Mouse (Mus musculus): ENCODE measurements at regions not wholly inside any gene's neighbourhood (a gene's known extent, or its start where the extent isn't known, plus 50 kb on each side); places are given as distances from the start of the nearest gene placed in this dataset.

DNA sequence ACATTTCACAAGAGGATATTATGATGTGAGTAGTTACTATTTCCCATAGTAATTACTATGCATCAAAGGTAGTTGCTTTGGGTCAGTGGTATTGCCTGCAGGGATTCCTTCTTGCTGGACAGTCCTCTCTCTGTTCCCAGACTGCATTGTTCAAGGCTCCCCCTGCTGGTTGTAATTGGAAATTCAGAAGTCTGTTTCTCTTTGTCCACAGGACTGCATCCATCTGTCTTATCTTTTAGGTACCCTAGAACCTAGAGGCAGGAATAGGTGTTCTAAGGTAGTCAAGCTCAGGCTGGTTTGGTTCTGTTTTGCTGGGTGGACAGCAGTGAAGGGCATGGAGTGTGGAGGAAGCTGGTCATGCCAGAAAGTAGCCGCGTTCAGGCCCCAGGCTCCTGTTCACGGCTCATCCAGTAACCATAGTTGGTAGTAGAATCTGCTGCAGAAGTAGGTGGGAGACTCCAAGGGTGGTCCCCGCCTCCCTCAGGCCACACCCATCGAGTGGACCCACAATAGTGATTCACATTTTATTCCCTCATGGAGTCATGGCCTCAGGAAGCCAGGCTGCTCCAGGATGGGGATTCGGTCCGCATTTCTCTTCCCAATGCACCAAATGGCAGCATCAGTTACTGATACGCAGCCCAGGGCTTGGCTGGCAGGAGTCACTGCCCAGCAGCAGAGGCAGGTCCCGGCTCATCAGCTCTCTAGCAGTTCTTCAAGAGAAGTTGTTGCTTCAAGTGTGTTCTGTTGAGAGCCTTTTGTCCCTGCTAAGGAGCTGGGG lies 51.7 kb upstream of the Caprin1 start:
- no peak for DNase-seq (ENCODE audit: low read depth, low spot score)

DNA sequence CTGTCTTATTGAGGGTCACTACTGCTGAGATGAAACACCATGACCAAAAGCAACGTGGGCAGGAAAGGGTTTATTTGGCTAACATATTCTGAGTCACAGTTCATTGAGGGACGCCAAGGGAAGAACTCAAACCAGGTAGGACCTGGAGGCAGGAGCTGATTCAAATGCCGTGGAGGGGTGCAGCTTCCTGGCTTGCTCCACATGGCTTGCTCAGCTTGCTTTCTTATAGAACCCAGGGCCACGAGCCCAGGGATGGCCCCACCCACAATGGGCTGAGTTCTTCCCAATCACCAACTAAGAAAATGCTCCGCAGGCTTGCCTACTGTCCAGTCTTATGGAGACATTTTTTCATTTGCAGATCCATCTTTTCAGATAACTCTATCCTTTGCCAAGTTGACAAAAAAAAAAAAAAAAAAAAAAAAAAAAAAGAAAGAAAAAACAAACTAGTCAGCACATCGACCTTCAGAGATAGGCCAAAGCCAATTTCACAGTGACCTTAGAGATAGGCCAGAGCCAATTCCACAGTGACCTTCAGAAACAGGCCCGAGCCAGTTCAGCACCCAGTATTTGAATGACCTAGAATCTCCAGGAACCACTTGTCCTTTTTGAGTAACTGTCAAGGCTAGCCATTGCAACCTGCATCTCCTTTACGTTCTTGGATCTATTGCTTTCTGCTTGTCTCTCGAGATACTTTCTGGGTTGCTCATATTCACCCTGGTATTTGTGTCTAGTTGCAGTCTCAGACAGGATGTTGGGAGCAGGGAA lies 52.5 kb upstream of the Caprin1 start:
- no peak for DNase-seq (ENCODE audit: low read depth, low spot score)

DNA sequence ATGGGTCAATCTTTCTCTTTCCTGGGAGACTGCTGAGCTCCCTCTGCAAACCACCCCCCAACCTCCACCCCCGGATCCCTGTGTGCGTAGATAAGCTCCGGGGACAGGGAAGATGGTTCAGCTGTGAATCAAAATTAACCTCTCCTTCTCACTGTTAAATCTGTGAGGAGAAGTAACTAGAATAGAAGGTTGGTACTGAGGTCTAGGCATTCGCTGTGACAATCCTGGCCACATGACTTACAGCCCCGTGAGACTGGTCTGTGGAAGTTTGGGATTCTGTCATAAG lies 53.0 kb upstream of the Caprin1 start:
- DNase-seq (ENCODE audit: low read depth, low spot score): no peak

DNA sequence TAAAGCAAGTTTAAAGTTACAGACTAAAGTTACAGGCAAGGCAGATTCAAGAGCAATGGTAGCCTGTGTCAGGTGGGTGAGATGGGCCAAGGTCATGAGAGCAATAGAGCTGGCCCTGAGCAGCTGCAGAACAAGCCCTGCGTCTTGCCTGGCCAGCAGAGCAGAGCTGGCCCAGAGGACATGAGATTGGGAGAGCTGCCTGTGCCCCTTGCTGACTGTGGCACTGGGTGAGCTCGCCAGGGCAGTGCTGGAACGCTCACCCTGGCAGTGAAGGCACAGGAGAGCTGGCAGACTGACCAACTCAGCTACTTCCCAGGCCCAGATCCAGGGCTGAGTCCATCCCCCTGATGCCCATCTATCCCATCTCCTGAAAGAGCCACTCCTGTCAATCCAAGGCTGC lies 53.7 kb upstream of the Caprin1 start:
- no peak for DNase-seq (ENCODE audit: low read depth, low spot score)

DNA sequence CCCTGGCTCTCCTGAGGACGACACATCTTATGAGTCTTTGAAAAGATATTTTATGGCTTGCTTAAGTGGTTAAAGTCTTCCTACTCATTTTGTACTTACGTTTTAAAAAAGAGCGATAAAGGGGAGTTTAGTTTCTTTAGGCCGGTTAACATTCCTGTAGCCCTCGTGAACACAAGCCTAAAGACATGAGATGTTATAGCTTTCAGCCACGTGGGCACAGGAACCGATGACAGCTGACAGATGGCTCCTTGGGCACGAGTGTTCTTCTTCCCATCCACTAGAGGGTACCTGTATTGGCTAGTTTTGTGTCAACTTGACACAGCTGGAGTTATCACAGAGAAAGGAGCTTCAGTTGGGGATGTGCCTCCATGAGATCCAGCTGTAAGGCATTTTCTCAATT lies 63.8 kb upstream of the Caprin1 start:
- no peak for DNase-seq (ENCODE audit: low read depth, low spot score)

DNA sequence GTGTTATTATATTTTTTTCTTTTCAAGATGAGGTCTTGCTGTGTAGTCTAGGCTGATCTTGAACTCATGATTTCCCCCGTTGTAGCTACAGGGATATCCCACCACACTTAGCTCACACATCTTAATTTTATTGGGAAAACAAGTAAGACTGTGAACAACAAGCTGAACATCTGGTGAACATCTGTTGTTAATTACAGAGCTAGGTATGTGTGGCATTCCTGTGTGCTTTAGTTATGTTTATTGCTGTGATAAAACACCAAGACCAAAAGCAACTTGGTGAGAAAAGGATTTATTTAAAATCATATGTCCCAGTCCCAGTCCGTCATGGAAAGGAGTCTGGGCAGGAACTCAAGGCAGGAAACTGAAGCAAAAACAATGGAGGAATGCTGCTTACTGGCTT lies 66.8 kb upstream of the Caprin1 start:
- DNase-seq (ENCODE audit: low read depth, low spot score): no peak

DNA sequence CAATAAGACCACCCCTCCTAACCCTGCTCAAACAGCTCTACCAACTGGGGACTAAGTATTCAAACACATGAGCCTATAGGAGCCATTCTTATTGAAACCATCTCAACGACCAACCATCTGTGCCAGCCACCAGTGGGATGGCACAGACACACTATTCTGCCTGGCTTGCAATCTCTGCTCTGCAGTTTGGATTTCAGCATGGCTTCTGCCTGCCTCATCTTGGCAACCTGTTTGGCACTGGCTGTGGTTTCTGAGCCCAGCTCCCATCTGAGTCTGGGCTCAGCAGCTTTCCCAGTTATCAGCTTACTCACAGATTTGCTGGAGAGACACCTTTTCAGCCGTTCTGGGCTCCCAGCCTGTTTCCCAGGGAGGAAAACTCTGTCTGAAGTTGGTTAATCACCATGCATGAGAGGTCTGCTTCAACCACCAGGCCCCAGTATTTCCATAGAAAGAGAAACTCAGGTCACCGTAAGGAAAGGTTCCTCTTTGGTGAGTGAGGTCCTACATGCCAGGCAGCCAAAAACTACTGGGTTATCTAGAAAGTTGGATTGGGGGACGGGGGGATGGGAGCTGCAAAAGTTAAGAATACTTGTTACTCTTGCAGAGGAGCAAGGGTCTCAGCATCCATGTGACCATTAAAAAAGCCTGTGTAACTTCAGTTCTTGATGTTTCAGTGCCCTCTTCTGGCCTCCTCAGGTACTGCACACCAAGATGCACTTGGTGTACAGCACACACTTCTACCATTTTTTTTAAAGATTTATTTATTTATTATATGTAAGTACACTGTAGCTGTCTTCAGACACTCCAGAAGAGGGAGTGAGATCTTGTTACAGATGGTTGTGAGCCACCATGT lies 68.1 kb upstream of the Caprin1 start:
- DNase-seq (ENCODE audit: low read depth, low spot score): peak; percentile 52

DNA sequence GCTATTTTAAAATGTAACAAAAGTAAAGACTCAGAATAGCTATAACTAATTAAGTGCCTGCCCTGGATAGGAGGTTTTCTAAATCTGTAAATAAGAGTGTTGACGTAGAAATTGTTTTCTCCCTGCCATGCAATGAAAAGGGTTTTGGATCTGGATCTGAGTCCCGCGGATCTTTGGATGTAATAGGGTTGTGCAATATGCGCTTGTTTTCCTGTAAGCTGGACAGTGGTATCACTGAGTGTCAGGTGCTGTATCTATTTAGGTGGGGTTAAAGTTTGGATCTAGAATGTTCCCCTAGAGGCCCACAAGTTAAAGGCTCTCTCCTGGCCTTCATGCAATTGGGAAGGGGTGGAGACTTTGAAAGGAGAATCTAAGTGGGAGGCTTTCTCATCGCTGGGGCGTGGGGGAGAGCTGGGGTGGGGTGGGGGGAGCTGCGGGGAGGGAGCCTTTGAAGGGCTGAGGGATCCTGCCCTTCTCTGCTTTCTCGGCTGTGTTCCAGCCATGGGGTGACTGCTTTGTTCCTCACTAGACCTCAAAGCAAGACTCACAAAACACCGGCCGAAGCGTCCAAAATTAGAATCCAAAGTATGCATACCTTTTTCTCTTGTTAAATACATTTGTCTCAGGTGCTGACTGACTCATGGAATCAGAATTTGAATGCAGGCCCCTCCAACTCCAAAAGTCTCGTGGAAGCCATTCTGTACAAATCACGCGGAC lies 70.0 kb upstream of the Caprin1 start:
- no peak for DNase-seq (ENCODE audit: low read depth, low spot score)

DNA sequence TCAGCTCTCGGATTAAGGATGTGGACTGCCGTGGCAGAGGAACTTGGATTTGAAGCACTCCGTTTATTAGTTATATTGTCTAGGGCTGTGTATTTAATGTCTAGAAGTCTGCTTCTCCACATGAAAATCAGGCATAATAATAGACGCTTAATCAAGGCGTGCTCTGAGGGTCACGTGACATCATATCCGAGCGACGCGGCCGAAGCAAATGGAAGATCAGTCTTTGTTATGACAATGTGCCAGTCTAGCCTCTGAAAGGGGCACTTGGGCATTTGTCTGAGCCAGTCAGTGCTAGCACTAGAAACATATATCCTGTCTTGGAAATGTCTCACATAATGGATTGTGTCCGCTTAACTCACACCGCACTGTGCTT lies 70.5 kb upstream of the Caprin1 start:
- DNase-seq (ENCODE audit: low read depth, low spot score): no peak

DNA sequence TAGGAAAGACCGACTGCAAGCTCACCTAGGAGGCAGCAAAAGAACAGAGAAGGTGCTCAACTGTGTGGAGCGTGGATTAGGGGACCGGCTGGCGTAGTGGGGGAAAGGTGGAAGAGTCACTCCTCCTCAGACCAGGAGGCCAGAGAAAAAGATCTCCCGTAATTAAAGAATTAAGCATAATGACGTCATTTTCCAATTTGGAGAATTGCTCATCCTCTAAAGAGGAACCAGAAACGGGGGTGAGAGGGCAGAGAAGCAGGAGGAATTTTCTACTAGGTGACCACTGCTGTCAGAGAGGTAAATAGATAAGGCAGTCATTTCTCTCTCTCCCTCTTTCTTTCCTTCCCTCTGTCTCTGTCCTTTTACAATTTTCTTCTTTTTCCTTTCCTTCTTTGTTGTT lies 71.2 kb upstream of the Caprin1 start:
- no peak for DNase-seq (ENCODE audit: low read depth, low spot score)

DNA sequence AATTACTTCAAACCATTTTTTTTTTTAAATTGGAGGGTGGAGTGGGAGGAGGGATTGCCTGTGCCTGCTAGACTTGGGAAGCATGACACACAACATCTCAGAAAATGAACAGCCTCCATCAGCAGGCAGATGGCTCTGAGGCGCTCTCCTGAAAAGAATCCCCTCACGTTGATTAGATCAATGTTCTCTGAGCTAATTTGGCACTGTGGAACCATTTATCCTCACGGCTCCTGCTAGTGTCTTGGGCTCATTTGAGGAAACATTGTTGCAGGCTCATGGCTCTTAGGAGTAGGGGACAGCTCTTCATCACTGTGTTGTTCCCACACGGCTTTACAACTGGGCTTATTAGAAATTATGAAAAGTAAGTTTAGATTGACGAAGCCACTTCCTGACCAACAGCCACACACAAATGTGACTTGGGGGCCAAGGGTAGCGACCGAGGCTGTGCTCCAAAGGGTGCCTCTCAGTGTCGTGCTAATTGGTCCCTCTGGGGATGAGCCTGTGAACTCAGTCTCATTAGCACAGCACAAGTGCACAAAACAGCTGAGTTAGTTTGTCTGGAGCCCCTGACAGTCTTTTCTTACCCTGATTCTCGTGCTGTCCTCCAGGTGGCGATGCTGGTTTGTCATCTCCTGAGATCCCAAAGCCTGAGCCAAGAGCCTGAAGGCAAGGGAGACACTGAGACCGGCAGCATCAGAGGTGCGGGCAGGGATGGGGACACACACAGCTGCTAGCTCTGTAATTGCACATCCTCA lies 74.2 kb upstream of the Caprin1 start:
- no peak for DNase-seq (ENCODE audit: low read depth, low spot score)

DNA sequence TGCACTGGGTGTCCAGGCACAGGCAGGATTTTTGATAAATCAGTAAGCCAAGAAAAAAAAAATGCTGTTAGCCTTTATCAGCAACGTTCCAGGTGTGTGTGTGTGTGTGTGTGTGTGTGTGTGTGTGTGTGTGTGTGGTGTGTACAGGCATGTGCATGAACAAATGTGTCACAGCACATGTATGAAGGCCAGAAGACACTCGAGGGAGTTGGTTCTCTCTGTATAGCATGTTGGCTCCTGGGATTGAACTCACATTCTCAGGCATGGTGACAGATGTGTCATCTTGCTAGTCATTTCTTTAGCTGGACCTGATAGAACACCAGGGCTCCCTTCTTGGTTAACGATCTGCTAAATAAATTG lies 74.8 kb upstream of the Caprin1 start:
- DNase-seq (ENCODE audit: low read depth, low spot score): no peak

DNA sequence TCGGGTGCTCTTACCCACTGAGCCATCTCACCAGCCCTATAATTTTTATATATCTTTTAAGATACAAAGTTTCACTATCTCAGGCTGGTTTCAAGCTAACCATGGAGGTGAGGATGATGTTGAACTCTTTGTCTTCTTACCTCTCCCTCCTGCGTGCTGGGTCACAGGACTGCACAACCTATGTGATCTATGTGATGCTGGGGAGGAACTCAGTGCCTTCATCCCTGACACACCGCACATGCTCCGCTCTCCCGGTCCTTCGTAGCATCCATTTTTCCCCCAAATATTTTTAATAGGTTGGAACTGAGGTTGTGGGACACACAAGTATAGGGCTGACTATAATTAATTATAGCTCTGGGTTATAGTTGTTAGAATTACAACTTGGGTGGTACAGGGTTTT lies 75.9 kb upstream of the Caprin1 start:
- no peak for DNase-seq (ENCODE audit: low read depth, low spot score)

DNA sequence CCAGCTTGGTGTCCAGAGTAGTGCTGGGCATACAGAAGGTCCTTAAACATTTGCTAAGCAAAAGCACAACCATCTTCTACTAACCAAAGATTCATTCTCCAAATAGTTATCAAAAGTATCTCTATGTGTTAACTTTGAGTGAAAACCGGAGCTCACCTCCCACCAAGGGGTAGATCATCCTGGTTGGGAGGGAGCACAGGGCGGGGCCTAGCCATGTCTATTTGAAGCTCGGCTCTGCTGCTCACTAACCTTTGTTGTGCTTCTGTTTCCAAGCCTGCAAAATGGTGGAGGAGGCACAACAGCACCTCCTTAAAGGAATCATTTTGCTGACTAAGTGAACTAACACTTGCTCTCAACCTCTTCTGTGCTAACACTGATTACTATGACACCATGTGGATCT lies 77.0 kb upstream of the Caprin1 start:
- DNase-seq (ENCODE audit: low read depth, low spot score): no peak

DNA sequence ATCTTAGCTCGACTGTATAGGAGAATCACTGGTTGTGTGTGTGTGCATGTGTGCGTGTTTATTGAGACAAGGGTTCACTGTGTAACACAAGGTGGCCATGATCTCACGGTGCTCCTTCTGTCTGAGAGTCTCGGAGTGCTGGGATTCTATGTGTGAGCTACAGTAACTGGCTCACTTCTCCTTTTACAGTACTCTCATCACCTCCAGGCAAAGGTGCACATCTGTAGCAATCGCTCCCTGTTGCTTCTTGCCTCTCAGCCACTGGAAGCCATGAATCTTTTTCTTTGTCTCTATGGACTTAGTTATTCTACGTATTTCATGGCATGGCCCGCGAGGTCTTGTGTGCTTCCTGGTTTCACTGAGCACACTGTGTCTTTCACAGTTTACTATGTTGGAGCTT lies 78.3 kb upstream of the Caprin1 start:
- no peak for DNase-seq (ENCODE audit: low read depth, low spot score)

DNA sequence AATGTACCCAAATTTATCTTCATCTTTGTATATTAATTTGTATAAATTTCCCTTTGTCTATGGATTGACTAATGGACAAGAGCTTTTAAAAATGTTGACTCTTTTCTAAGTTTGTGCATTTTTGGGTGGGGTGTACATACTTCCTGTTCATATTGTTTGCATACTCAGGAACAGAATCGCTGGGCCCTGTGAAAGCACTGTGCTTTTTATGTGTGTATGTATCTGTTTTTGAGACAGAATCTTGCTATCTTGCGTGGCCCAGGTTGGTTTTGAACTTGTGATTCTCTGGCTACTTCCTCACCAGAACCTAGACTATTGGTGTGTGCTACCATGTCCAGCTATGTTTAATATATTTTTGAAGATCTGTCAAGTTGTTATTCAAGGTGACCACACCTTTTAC lies 78.8 kb upstream of the Caprin1 start:
- no peak for DNase-seq (ENCODE audit: low read depth, low spot score)

DNA sequence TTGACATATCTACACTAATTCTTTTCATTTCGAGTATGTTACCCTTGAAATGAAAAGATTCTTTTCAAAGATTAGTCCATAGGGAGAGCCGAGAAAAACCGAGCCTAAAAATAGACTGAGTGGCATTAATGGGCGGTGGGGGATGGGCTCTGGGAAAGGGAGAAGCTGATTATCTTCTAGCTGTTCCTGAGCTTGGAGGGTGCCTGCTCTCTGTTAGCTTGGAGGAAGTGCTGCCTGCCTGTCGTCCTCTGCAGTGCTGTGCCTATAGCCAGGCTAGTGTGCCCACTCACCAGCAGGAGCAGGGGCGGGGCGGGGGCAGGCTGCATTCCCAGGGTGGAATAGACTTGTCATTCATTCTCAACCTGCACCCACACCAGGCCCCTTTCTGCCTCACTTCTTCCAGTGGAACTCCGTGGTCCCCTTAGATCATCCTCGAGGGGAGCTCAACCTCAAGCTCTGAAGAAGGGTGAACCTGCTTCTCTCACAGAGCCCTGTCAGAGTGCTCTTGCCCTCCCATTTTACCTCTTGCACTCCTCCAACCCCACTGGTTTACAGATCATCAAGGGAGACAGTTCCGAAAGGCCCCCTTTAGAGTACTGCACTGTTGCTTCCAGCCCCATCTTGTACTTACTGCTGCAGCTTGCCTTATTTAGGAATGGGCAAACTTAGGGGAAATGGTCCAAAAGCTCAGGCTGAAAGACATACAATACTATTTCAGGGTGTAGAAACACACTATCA lies 76.6 kb upstream of the Lmo2 start:
- DNase-seq (ENCODE audit: low read depth, low spot score): no peak

DNA sequence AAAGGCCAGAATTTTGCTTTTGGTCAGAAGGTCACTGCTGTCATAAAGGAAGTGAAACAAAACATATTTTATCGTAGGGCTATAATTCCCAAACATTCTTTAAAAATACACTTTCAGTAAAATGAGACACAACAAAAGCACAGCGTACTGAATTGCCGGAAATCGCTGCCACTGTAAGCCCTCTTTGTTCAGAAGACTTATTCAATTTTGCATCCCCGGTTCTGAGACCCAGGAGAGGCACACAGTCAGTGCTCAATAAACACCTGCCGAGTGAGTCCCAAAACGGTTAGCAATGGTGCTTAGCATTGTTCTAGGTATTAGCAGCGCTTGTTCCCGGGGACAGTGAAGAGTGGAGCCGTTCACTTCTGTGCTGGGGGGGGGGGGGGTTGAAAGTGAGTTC lies 72.9 kb upstream of the Lmo2 start:
- DNase-seq (ENCODE audit: low read depth, low spot score): no peak

DNA sequence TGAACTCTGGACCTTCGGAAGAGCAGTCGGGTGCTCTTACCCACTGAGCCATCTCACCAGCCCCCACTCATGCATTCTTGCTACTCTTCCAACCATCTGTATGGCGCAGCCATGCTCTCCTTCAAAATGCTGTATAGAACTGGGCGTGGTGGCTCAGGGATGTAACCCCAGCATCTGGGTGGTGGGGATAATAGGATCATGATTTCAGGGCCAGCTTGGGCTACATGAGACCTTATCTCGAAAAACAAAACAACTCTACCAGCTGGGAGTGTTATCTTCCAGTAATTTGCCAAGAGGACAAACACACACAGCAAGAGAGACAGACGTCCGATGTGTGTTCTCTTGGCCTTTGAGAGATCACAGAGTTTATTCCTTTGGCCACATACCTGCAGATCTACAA lies 69.8 kb upstream of the Lmo2 start:
- DNase-seq (ENCODE audit: low read depth, low spot score): no peak

DNA sequence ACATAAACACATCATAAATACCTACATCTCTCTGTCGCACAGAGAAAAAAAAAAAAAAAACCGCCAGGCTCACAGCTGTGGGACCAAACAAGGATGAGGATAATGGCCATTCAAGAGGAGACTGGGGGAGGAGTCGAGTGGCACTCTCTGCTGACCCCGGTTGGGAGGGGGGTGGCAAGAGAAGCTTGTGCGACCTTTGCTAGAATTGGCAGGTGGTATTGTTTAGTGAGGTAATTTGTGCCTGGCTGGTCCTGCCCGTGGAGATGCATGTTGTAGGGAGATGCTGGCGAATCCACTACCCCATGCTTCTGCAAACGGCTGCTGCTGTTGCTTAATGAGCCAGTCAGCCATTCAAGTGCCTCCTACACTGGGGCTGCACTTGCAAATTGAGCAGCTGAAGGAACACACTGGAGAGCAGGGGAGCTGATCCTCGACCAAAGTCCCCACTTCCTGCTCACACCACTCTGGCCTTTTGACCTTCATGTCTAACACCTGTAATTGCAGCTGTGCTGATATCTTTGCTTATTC lies 66.5 kb upstream of the Lmo2 start:
- no peak for DNase-seq (ENCODE audit: low read depth, low spot score)

All from telencephalon, adult 2 months (tissue).